Mouse (Mus musculus) 3134 (cell line): ENCODE measurements around the gene Rffl.

Experiments
- DNase-seq: peaks from one replicate; pipeline ENCODE4 v3.0.0-alpha.2; 2011; ENCODE audit warnings: low spot score; ENCODE audit not compliant: insufficient read length; ENCODE audit errors: extremely low read depth

Gene Rffl

GRCm38 (mm10) chr11:82780983-82781903 lies 89.8 kb downstream of the Rffl start, which contains the start of gene Lig3:
TSS of gene Lig3 (plus strand) at chr11:82781108.
- DNase-seq: peak; percentile 93

GRCm38 (mm10) chr11:82780134-82780533 lies 90.9 kb downstream of the Rffl start:
- no peak for DNase-seq

- no peak for DNase-seq
Measured at GRCm38 (mm10) chr11:82764438-82764924, 106.5 kb downstream of the Rffl start.

GRCm38 (mm10) chr11:82763742-82764437 lies 107.1 kb downstream of the Rffl start, which contains the start of the genes Cct6b and Zfp830:
TSS of gene Cct6b (minus strand) at chr11:82764321.
TSS of gene Zfp830 (plus strand) at chr11:82764345.
- DNase-seq: peak; percentile 89

GRCm38 (mm10) chr11:82763261-82763660 lies 107.7 kb downstream of the Rffl start:
- no peak for DNase-seq

- DNase-seq: no peak
Measured at GRCm38 (mm10) chr11:82762286-82762829, 108.7 kb downstream of the Rffl start.

GRCm38 (mm10) chr11:82755919-82756318 lies 115.1 kb downstream of the Rffl start:
- no peak for DNase-seq
